Mouse (Mus musculus): ENCODE measurements around the gene Retreg2. TPM values are rescaled to one million over a fixed set of nuclear protein-coding genes. Genes with fewer than 3 reads are reported as not detected.

Retreg2 gene
- polyA plus RNA-seq, 1 experiment from 2014 or later, result 115 TPM

DNA sequence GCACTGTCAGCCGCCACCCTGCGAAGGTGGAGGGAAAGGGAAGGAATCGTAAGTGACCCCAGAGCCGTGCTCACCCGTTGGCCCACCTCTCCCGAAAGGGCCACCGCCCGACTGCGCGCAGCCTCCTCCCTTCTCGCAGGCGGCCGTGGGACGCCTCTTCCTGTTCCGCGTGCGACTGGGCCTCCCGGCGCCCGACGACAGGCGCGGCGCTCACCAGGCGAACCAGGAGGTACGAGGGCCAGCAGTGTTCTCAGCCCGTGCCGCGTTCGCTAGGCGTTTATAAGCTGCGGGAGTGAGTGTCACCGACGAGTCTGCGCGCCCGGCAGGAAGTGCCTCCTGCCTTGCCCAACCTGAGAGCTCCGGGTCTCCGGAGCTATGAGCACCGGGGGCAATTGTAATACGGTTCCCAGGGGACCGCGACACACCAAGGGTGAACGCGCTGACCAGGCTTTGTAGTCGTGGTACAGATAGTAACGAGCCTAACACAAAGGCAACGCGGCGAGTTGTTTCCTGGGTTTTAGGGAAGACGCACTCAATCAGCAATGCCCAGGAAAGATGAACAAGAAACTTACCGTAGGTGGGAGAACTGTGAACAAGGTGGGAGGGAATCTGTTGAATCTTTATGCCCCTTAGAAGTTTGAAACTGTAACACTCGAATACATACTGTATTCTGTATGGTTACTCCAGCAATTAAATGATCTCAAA, 940 bp upstream of the Retreg2 start:
- Histone ChIP-seq H3K4me1 (replicated peaks) (peaks cover 47% of the 10 kb centered on the region), H3K27me3 (no peaks in the 10 kb centered on the region), H3K9ac (peak overlapping the region; percentile 98), H3K4me2 (peak overlapping the region; percentile 94), H3K9me3 (no peaks in the 10 kb centered on the region), H3K4me3 (peak overlapping the region; percentile 93), H3K36me3 (peaks cover 59% of the 10 kb centered on the region), H3K27ac (replicated peaks) (peak overlapping the region; percentile 99)
- WGBS, result under 1% methylated on average over 53 of the region's 53 CpGs
- peak; percentile 14; the same call in 1 of the 2 replicates for ATAC-seq (ENCODE audit: low read depth)

GRCm38 (mm10) chr1:75145589-75145988, 3.0 kb downstream of the Retreg2 start:
- H3K4me3 ChIP-seq, result no peak overlapping the region
- no peak overlapping the region for H3K27ac ChIP-seq (replicated peaks)
- no peak overlapping the region for H3K9ac ChIP-seq
- no peak for ATAC-seq (ENCODE audit: low read depth)
- peaks cover 29% of the 10 kb centered on the region for H3K4me1 ChIP-seq (replicated peaks)
- 94% methylated on average over 3 of the region's 3 CpGs for WGBS
- no peaks in the 10 kb centered on the region for H3K9me3 ChIP-seq
- H3K27me3 ChIP-seq, result no peaks in the 10 kb centered on the region
- no peak overlapping the region for H3K4me2 ChIP-seq
- H3K36me3 ChIP-seq, result peaks cover 62% of the 10 kb centered on the region

DNA sequence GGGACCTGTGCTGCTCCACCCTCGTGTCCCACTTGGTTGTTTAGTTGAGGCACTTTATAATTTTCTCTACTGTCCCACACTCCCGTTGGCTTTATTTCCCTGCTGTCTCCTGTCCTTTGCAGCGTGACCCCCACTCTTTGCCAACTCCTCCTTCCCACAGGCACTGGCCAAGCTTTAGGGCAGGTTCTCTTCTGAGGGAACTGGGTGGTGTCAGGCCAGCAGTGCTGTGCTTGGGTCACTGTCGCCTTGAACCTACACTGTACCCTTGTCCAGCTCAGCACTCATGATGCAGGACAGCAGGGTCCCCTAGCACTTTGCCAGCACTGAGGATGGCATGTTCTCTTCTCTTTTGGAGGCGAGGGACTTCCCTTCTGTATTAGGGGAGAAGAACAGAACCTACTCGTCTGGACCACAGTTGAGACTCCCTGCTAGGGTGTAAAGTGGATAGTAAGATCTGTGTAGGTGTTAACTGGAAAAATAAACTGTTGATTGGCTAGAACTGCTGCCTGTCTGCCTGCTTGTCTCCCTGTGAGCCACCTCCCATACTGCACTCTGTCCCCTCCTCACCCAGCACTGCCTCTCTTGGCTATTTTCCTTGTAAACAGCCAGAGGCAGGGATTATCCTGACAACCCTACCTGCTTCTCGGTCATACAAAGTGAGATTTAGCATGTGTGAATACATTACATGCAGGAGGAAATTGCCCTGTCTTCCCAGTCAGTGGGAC, 5.0 kb downstream of the Retreg2 start:
- Histone ChIP-seq H3K27me3 (no peaks in the 10 kb centered on the region), H3K4me2 (no peak overlapping the region), H3K36me3 (peaks cover 62% of the 10 kb centered on the region), H3K27ac (replicated peaks) (no peak overlapping the region), H3K9me3 (no peaks in the 10 kb centered on the region), H3K4me3 (no peak overlapping the region), H3K9ac (no peak overlapping the region), H3K4me1 (replicated peaks) (peaks cover 21% of the 10 kb centered on the region)
- no peak for ATAC-seq (ENCODE audit: low read depth)
- 89% methylated on average over 7 of the region's 7 CpGs for WGBS

DNA sequence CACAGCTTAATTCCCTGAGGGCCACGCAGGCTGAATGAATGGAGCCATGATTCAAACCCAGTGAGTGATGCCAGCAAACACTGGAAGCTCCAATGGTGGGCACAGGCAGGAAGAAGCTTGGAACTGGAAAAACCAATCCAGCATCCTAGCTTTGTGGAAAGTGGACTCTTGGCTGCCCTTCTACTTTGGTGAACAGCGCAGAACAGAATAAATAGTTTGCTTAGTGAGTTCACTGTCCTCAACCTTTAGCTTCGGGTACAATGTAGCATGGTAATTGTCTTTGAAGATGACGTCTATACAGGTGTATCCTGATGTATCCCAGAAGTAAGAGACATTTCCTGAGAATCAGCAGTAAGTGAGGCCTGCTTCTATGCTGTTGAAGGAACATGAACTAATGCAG, 6.1 kb downstream of the Retreg2 start:
- no peaks in the 10 kb centered on the region for H3K9me3 ChIP-seq
- no peaks in the 10 kb centered on the region for H3K27me3 ChIP-seq
- 94% methylated on average over 4 of the region's 4 CpGs for WGBS
- no peak overlapping the region for H3K9ac ChIP-seq
- ATAC-seq (ENCODE audit: low read depth), result no peak
- H3K4me2 ChIP-seq, result no peak overlapping the region
- no peak overlapping the region for H3K27ac ChIP-seq (replicated peaks)
- H3K4me1 ChIP-seq (replicated peaks), result peaks cover 14% of the 10 kb centered on the region
- H3K4me3 ChIP-seq, result no peak overlapping the region
- peaks cover 62% of the 10 kb centered on the region for H3K36me3 ChIP-seq

DNA sequence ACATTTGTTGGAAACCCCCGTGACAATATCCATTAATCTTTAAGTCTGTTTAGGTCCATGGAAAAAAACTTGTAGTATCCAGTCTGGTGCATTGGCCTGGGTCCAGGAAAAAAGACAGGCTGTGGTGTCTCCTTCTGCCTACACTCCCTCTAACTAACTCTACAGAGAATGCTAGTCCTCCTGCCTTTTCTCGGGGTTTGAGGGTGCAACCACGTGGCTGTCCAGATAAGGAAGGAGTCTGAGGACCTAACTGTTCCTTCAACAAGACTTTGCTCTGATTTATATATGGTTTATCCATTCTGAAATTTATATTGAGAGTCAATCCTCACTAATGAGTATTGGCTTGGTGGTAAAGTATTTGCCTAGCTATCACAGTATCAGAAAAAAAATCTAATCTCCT, 13.3 kb downstream of the Retreg2 start:
- Histone ChIP-seq H3K4me3 (no peak overlapping the region), H3K27ac (replicated peaks) (no peak overlapping the region), H3K4me1 (replicated peaks) (no peaks in the 10 kb centered on the region), H3K9me3 (no peaks in the 10 kb centered on the region), H3K27me3 (no peaks in the 10 kb centered on the region), H3K36me3 (no peaks in the 10 kb centered on the region), H3K9ac (no peak overlapping the region), H3K4me2 (no peak overlapping the region)
- 71% methylated on average over 3 of the region's 3 CpGs for WGBS
- ATAC-seq (ENCODE audit: low read depth), result no peak

GRCm38 (mm10) chr1:75158990-75159389, 16.4 kb downstream of the Retreg2 start:
- H3K9me3 ChIP-seq, result no peaks in the 10 kb centered on the region
- no peak overlapping the region for H3K27ac ChIP-seq (replicated peaks)
- no peaks in the 10 kb centered on the region for H3K27me3 ChIP-seq
- H3K4me1 ChIP-seq (replicated peaks), result no peaks in the 10 kb centered on the region
- H3K4me3 ChIP-seq, result no peak overlapping the region
- no peak overlapping the region for H3K9ac ChIP-seq
- H3K36me3 ChIP-seq, result no peaks in the 10 kb centered on the region
- H3K4me2 ChIP-seq, result no peak overlapping the region
- ATAC-seq (ENCODE audit: low read depth), result no peak

GRCm38 (mm10) chr1:75159540-75160255, 17.1 kb downstream of the Retreg2 start:
- H3K9ac ChIP-seq, result no peak overlapping the region
- H3K27me3 ChIP-seq, result no peaks in the 10 kb centered on the region
- 73% methylated on average over 5 of the region's 5 CpGs for WGBS
- H3K27ac ChIP-seq (replicated peaks), result no peak overlapping the region
- H3K4me1 ChIP-seq (replicated peaks), result no peaks in the 10 kb centered on the region
- ATAC-seq (ENCODE audit: low read depth), result no peak
- H3K9me3 ChIP-seq, result no peaks in the 10 kb centered on the region
- no peaks in the 10 kb centered on the region for H3K36me3 ChIP-seq
- no peak overlapping the region for H3K4me3 ChIP-seq
- no peak overlapping the region for H3K4me2 ChIP-seq

DNA sequence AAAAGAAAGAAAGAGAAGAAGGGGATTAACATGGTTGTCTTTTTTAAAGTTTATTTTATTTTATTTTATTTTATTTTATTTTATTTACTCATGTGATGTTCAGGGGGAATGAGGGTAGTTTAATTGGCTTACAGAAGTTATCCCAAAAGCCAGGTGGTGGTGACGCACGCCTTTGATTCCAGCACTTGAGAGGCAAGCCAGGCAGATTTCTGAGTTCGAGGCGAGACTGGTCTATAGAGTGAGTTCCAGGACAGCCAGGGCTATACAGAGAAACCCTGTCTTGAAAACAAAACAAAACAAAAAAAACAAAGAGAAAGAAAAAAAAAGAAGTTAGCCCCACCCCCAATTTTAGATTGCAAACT, 17.7 kb downstream of the Retreg2 start:
- Histone ChIP-seq H3K36me3 (no peaks in the 10 kb centered on the region), H3K4me3 (no peak overlapping the region), H3K4me2 (no peak overlapping the region), H3K27me3 (no peaks in the 10 kb centered on the region), H3K9me3 (no peaks in the 10 kb centered on the region), H3K9ac (no peak overlapping the region), H3K4me1 (replicated peaks) (no peaks in the 10 kb centered on the region), H3K27ac (replicated peaks) (no peak overlapping the region)
- ATAC-seq (ENCODE audit: low read depth), result no peak
- 91% methylated on average over 4 of the region's 4 CpGs for WGBS

DNA sequence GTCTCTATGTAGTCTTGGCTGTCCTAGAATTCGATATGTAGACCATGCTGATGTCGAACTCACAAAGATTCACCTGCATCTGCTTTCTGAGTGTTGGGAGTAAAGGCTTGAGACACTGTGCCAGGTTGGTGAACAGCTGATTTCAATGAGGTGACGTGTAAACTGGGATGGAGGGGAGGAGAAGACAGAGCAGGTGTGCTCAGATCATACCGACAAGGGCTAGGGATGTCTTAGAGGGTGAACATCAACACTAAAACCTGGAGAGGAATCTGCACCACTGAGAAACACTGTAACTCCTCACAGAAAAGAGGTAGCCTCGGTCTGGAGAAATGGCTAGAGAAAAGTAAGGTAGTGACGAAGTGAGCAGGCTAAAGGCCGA, 25.5 kb downstream of the Retreg2 start:
- Histone ChIP-seq H3K36me3 (peaks cover 33% of the 10 kb centered on the region), H3K4me3 (peak overlapping the region; percentile 71), H3K9me3 (no peaks in the 10 kb centered on the region), H3K27ac (replicated peaks) (peak overlapping the region; percentile 92), H3K4me2 (peak overlapping the region; percentile 71), H3K27me3 (no peaks in the 10 kb centered on the region), H3K4me1 (replicated peaks) (peaks cover 15% of the 10 kb centered on the region), H3K9ac (peak overlapping the region; percentile 73)
- ATAC-seq (ENCODE audit: low read depth), result peak; percentile 21
- 11% methylated on average over 7 of the region's 7 CpGs for WGBS

DNA sequence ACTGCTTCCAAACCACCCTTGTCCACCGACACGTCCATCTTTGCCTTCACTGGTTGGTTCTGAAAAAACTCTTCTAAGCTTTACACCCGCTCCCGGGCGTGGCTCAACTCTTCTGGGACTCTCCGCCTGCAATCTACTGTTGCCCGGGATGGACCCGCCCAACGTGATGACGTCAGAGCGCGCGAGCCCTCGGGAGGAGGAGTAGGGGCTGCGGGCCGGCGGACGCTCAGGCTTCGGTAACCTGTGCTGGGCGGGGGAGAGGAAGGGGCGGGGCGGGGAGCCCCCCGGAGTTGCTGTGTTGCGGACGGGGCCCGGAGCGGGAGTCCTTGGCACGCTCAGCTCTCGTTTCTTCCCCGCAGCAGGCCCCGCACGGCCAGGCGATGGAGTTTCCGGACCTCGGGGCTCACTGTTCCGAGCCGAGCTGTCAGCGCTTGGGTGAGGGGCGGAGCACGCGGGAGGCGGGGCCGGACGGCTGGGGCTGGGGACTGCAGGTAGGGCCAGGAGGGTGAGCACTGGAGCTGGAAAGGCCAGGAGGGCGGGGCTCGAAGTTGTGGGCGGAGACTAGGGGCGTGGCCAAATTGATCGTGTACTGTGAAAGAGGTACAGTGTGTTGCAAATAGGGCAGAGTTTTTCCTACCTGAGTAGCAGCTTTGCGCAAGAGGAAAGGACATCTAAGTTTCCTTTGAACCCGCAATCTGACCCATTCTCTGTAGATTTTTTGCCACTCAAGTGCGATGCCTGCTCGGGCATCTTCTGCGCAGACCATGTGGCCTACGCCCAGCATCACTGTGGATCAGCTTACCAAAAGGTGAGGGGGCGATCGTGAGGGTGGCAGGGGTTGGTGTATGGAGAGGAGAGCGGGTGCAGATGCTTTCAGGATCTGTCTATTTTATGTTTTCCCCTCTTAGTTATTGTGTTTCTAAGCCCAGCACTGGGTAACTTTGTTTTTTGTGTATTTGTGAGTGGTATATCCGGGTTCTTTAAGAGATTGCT, 26.2 kb downstream of the Retreg2 start, which contains the start of gene Zfand2b:
Gene Zfand2b (plus strand): TSS at position 175 of the 993 bp plus-strand sequence.
- H3K36me3 ChIP-seq, result peaks cover 40% of the 10 kb centered on the region
- peak within 1 kb of the TSS; percentile 71 for H3K4me2 ChIP-seq
- peaks cover 15% of the 10 kb centered on the region for H3K4me1 ChIP-seq (replicated peaks)
- H3K9me3 ChIP-seq, result no peaks in the 10 kb centered on the region
- no peaks in the 10 kb centered on the region for H3K27me3 ChIP-seq
- H3K27ac ChIP-seq (replicated peaks), result peak within 1 kb of the TSS; percentile 92
- H3K9ac ChIP-seq, result peak within 1 kb of the TSS; percentile 73
- under 1% methylated on average over 58 of the region's 59 CpGs for WGBS
- peak; percentile 98 for ATAC-seq (ENCODE audit: low read depth)
- peak within 1 kb of the TSS; percentile 71 for H3K4me3 ChIP-seq

DNA sequence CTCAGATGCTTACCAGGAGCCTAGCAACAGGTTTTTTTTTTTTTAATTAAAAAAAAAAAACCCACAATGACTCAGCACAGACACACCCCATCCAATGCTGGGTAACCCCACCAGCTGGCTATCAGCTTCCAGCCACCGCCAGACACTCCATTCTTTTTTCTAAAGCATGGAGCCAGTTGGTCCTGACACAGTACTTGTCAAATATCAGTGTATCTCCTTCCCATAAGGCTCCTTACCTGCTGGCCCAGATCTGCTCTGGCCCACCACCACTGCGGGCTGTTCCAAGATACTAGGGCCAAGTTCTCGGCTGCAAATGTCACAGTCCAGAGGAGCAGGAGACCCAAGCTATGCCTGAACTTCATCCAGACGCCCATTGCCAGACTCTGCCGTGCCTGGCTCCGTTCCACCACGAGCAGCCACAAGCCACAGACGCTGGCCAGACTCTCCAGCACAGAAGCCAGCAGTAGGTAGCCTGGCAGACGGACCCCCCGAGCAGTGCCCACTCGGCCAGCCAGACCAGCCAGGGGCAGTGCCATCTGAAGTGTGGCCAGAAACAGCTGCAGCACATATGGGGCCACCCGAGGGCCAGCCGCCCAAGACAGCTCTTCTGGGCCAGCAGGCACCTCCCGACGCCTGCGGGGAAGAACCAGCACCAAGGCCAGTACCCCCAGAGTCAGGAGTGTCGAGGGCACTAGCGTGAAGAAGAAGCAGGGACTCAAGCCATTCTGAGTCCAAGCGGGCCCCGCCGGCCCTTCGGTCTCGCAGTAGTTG, 36.9 kb downstream of the Retreg2 start:
- peak; percentile 47 for ATAC-seq (ENCODE audit: low read depth)
- 8% methylated on average over 23 of the region's 23 CpGs for WGBS
- Histone ChIP-seq H3K9me3 (no peaks in the 10 kb centered on the region), H3K9ac (peak overlapping the region; percentile 77), H3K36me3 (peaks cover 69% of the 10 kb centered on the region), H3K27ac (replicated peaks) (peak overlapping the region; percentile 76), H3K4me1 (replicated peaks) (peaks cover 30% of the 10 kb centered on the region), H3K4me2 (peak overlapping the region; percentile 100), H3K27me3 (no peaks in the 10 kb centered on the region), H3K4me3 (peak overlapping the region; percentile 58)
